Mouse (Mus musculus): ENCODE data around the gene Kcnip2. TPM values are rescaled to one million over a fixed set of nuclear protein-coding genes. Genes with fewer than 3 reads are reported as not detected.
A peak's percentile ranks its signal among the peaks of the same experiment; 100 is the strongest.

Kcnip2 gene
- polyA plus RNA-seq, 1 experiment from 2014 or later, result 0.51 TPM

DNA sequence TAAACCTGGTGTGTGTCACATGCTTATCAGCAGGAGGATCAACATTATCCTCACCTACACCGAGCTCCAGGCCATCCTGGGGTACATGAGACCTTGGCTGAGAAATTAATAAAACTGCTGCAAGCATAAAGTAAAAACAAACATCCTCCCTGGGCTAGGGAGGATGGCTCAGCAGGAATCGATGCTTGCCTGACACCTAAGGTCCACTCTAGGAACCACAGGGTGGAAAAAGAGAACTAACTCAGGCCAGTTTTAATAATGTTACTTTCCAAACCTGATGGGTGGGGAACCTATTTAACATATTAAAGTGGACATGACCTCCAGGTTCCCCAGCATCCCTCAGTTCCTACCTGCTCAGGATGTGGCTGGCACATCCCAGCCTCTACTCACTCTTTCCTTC is 14.8 kb upstream of the Kcnip2 start:
- no peak overlapping the region for H3K4me3 ChIP-seq (replicated peaks)
- no peaks in the 10 kb centered on the region for H3K4me1 ChIP-seq (replicated peaks)
- H3K9me3 ChIP-seq, result peaks cover 6% of the 10 kb centered on the region; the same call in 1 of the 2 replicates
- H3K9ac ChIP-seq (replicated peaks), result no peak overlapping the region
- peaks cover 6% of the 10 kb centered on the region; the same call in 1 of the 2 replicates for H3K36me3 ChIP-seq
- no peak for ATAC-seq (ENCODE audit: insufficient number of reproducible peaks, insufficient read depth, low FRiP score, low TSS enrichment, low read depth)
- no peak overlapping the region for H3K4me2 ChIP-seq
- H3K27ac ChIP-seq, result no peak overlapping the region
- WGBS, result 61% methylated on average over 2 of the region's 2 CpGs
- H3K27me3 ChIP-seq, result no peaks in the 10 kb centered on the region

DNA sequence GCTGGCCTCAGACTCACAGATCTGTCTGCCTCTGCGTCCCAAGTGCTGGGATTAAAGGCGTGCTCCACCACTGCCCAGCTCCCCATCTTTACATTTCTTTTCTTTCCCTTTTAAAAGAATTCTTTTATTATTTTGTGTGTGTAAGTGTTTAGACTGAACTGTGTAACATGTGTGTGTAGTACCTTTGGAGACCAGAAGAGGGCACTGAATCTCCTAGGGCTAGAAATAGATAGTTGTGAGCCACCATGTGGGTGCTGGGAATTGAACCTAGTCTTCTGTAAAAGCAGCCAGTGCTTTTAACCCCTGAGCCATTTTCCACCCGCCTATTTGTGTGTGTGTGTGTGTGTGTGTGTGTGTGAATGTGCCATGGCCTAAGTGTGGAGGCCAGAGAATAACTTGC is 11.9 kb upstream of the Kcnip2 start:
- Histone ChIP-seq H3K27me3 (no peaks in the 10 kb centered on the region), H3K36me3 (peaks cover 6% of the 10 kb centered on the region; the same call in 1 of the 2 replicates), H3K27ac (no peak overlapping the region), H3K9me3 (peaks cover 6% of the 10 kb centered on the region; the same call in 1 of the 2 replicates), H3K4me3 (replicated peaks) (no peak overlapping the region), H3K4me1 (replicated peaks) (no peaks in the 10 kb centered on the region), H3K4me2 (no peak overlapping the region), H3K9ac (replicated peaks) (no peak overlapping the region)
- WGBS, result 99% methylated on average over 3 of the region's 3 CpGs
- ATAC-seq (ENCODE audit: insufficient number of reproducible peaks, insufficient read depth, low FRiP score, low TSS enrichment, low read depth), result no peak

DNA sequence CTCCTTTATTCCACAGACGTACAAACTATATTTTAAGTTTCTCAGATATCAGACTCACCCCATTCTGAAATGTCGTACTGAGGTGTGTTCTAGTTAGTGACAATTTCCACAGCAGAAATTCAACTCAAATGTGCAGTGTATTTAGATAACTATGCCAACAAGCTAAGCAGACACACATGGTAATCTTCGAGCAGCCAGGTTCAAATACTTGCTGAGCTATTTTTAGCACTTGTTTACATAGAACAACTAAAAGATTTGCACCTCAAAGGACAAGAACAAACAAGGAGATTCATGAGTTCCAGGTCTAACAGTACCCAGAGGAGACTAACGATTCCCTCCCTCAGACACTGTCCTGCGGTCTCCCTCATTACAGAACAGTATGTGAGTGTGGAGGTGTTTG is 11.3 kb upstream of the Kcnip2 start:
- H3K4me2 ChIP-seq, result no peak overlapping the region
- no peak overlapping the region for H3K4me3 ChIP-seq (replicated peaks)
- H3K27me3 ChIP-seq, result no peaks in the 10 kb centered on the region
- WGBS, result 82% methylated on average over 5 of the region's 5 CpGs
- H3K4me1 ChIP-seq (replicated peaks), result no peaks in the 10 kb centered on the region
- peaks cover 6% of the 10 kb centered on the region; the same call in 1 of the 2 replicates for H3K9me3 ChIP-seq
- peaks cover 6% of the 10 kb centered on the region; the same call in 1 of the 2 replicates for H3K36me3 ChIP-seq
- no peak overlapping the region for H3K9ac ChIP-seq (replicated peaks)
- no peak overlapping the region for H3K27ac ChIP-seq
- ATAC-seq (ENCODE audit: insufficient number of reproducible peaks, insufficient read depth, low FRiP score, low TSS enrichment, low read depth), result no peak

DNA sequence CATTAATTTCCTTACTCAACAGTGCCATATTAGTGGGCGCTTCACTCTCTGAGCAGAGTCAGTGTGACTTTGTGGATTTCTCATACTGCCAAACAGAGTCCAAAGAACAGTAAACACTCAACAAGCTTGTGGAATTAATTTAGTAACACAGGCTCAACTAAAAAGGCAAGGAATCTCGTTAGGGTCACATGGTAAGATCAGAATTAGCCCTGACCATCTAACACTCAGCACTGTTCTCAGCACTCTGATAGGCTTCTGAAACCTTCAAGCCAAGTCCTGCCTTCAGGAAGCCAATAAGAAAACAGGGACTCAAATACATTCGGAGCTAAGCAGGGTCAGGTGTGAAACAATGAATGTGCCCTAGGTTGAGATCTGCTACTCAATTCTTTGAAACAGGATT is 10.3 kb upstream of the Kcnip2 start:
- ATAC-seq (ENCODE audit: insufficient number of reproducible peaks, insufficient read depth, low FRiP score, low TSS enrichment, low read depth), result no peak
- H3K4me1 ChIP-seq (replicated peaks), result 0 out of 2 replicates have a peak, but pooled peaks cover 3% of the 10 kb centered on the region
- 73% methylated on average over 3 of the region's 3 CpGs for WGBS
- H3K27me3 ChIP-seq, result no peaks in the 10 kb centered on the region
- peaks cover 6% of the 10 kb centered on the region; the same call in 1 of the 2 replicates for H3K9me3 ChIP-seq
- H3K4me3 ChIP-seq (replicated peaks), result no peak overlapping the region
- H3K36me3 ChIP-seq, result peaks cover 6% of the 10 kb centered on the region; the same call in 1 of the 2 replicates
- H3K4me2 ChIP-seq, result no peak overlapping the region
- no peak overlapping the region for H3K9ac ChIP-seq (replicated peaks)
- H3K27ac ChIP-seq, result no peak overlapping the region

DNA sequence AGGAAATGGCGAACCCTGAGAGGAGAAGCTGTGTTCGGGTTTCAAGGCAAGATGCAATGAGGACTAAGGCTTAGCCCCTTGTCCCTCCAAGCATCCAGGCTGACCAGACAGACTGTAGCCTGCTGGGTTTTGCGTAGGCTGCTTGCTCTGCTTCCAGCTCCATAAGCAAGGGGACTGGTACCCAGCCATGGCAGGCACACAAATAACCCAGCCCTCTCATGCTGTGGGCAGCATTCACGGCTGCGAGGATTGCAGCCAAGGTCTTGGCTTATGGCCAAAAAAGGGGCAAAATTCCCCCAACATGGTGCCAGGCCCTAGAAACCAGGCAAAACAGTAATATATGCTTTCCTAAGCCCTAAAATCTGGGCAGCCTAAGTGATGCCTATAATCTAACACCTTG is 6.0 kb upstream of the Kcnip2 start:
- no peak for ATAC-seq (ENCODE audit: insufficient number of reproducible peaks, insufficient read depth, low FRiP score, low TSS enrichment, low read depth)
- no peak overlapping the region for H3K4me3 ChIP-seq (replicated peaks)
- peaks cover 20% of the 10 kb centered on the region for H3K4me1 ChIP-seq (replicated peaks)
- H3K4me2 ChIP-seq, result no peak overlapping the region
- no peak overlapping the region for H3K27ac ChIP-seq
- no peak overlapping the region for H3K9ac ChIP-seq (replicated peaks)
- H3K27me3 ChIP-seq, result peaks cover 4% of the 10 kb centered on the region; the same call in 1 of the 2 replicates
- WGBS, result 72% methylated on average over 5 of the region's 5 CpGs
- H3K36me3 ChIP-seq, result peaks cover 27% of the 10 kb centered on the region
- H3K9me3 ChIP-seq, result no peaks in the 10 kb centered on the region

DNA sequence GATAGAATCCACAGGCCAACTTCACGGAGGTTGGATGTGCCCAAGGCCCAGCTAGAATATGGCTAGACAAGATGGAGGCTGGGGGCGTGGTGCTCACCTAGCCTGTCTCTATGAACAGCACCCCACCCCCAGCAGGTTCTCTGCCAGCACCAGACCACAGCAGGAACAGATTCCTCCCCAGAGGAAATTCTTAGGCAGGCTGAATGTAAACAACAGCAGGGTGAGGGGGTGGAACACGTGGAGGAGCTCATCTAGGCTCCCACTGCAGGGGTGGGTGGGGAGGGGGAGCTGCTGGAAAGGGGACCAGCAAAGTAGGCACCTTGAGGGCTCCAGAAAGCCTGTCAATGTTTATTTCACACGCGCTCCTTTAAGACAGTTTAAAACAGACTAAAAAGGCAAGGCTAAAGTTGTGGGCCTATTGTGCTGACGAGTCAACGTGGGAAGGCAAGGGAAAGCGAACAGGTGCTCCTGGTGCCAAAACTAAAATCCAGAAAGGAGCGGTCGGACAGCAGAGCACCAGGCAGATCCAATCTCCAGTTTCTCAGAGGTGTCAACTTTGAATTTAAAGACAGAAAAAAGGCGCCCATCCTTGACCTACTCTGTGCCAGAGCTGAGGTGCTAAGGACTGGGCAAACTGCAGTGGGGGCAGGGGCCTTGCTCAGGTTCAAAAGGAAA is 2.1 kb upstream of the Kcnip2 start:
- Histone ChIP-seq H3K9ac (replicated peaks) (no peak overlapping the region), H3K4me3 (replicated peaks) (no peak overlapping the region), H3K27ac (no peak overlapping the region), H3K4me2 (no peak overlapping the region), H3K36me3 (peaks cover 27% of the 10 kb centered on the region), H3K27me3 (peaks cover 37% of the 10 kb centered on the region), H3K9me3 (no peaks in the 10 kb centered on the region), H3K4me1 (replicated peaks) (peaks cover 37% of the 10 kb centered on the region)
- WGBS, result 70% methylated on average over 11 of the region's 11 CpGs
- no peak for ATAC-seq (ENCODE audit: insufficient number of reproducible peaks, insufficient read depth, low FRiP score, low TSS enrichment, low read depth)

DNA sequence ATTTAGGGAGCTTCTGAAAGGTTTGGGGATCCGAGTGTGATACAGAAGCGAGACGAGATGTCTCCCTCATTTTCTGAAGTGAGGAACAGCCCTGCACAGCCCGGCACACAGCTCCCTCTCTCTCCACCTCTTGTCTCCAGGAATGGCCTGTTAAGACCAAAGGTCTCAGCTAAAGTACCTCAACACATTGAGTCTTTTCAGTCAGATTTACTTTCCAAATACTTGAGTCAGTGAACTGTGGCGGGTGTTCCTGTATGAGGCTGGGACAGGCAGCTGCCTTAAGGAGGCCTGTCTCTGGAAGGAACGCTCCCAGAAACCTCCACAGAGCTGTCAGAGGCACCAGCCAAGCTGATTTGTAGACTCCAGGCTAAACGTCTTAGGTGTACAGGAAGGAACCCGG is 866 bp upstream of the Kcnip2 start:
- Histone ChIP-seq H3K9ac (replicated peaks) (no peak overlapping the region; the same call in 1 of the 2 replicates), H3K36me3 (peaks cover 27% of the 10 kb centered on the region), H3K27ac (0 out of 2 replicates have a peak overlapping the region, but pooled peaks have one; percentile 7), H3K9me3 (no peaks in the 10 kb centered on the region), H3K27me3 (peaks cover 49% of the 10 kb centered on the region), H3K4me2 (peak overlapping the region; percentile 81), H3K4me3 (replicated peaks) (no peak overlapping the region), H3K4me1 (replicated peaks) (peaks cover 45% of the 10 kb centered on the region)
- whole genome bisulfite sequencing, result 21% methylated on average over 8 of the region's 8 CpGs
- no peak for ATAC-seq (ENCODE audit: insufficient number of reproducible peaks, insufficient read depth, low FRiP score, low TSS enrichment, low read depth)

DNA sequence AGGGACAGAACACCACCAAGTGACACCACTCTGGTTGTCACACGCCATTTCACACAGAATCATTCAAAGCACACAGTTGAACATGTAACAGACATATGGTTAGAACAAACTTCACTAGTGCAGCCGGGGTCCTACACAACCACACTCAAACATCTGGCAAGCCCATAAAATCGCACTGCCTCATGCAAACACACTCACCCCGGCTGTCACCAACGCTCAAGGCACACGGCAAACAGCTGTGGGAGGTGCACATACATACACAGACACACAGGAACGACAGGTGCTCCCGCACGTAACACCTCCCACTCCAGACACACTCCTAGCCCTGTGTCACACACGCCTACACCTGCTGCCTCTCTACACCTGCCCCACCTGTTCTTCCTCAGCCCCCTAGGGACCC is 691 bp downstream of the Kcnip2 start:
- ATAC-seq (ENCODE audit: insufficient number of reproducible peaks, insufficient read depth, low FRiP score, low TSS enrichment, low read depth), result no peak
- H3K4me3 ChIP-seq (replicated peaks), result peak overlapping the region; percentile 40
- peaks cover 22% of the 10 kb centered on the region for H3K36me3 ChIP-seq
- H3K4me2 ChIP-seq, result peak overlapping the region; percentile 81
- H3K27ac ChIP-seq, result no peak overlapping the region
- H3K9ac ChIP-seq (replicated peaks), result no peak overlapping the region
- H3K9me3 ChIP-seq, result no peaks in the 10 kb centered on the region
- peaks cover 58% of the 10 kb centered on the region for H3K27me3 ChIP-seq
- 39% methylated on average over 10 of the region's 10 CpGs for WGBS
- H3K4me1 ChIP-seq (replicated peaks), result peaks cover 44% of the 10 kb centered on the region

DNA sequence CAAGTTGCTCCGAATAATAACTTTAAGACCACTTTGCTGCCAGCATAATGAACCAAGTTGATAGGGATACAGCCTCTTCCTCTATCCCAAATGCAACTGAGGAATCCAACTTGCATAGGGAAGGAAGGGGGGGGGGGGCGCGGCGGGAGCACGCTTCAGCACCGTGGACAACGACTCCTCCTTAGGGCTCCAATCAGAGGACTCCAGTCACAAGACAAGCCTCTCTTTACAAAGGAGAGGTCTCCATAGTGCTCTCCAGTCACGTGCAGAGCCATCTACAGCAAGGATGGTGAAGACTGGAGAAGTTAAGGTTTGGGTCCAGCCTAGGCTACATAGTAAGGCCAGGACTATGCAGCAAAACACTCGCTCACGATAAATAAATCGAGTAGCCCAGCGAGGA is 2.1 kb downstream of the Kcnip2 start:
- no peak for ATAC-seq (ENCODE audit: insufficient number of reproducible peaks, insufficient read depth, low FRiP score, low TSS enrichment, low read depth)
- Histone ChIP-seq H3K4me1 (replicated peaks) (peaks cover 44% of the 10 kb centered on the region), H3K36me3 (peaks cover 14% of the 10 kb centered on the region), H3K9ac (replicated peaks) (no peak overlapping the region), H3K27ac (no peak overlapping the region), H3K4me2 (no peak overlapping the region), H3K27me3 (peaks cover 58% of the 10 kb centered on the region), H3K4me3 (replicated peaks) (no peak overlapping the region), H3K9me3 (no peaks in the 10 kb centered on the region)
- WGBS, result 13% methylated on average over 12 of the region's 12 CpGs

DNA sequence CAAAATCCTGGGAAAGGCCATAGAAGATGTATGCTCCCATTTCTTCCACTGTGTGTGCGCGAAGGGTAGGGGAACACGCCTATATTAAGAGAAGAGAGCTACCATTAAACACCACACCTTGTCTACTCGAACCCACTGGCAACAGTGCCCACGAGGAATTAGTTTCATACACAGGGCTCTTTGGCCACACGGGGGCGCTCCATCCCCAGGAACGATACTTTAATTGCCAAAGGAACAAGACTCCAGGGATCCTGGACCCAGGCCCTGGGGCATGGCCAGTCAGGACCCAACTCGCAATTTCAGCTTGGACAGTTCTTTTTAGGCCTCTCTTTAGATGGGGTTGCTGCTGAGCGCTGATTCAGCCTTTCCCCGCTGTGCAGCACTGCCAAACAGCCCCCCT is 2.6 kb downstream of the Kcnip2 start:
- Histone ChIP-seq H3K36me3 (peaks cover 8% of the 10 kb centered on the region), H3K27ac (no peak overlapping the region), H3K4me2 (no peak overlapping the region), H3K9ac (replicated peaks) (no peak overlapping the region), H3K4me3 (replicated peaks) (no peak overlapping the region), H3K9me3 (no peaks in the 10 kb centered on the region), H3K27me3 (peaks cover 58% of the 10 kb centered on the region), H3K4me1 (replicated peaks) (peaks cover 41% of the 10 kb centered on the region)
- 7% methylated on average over 11 of the region's 11 CpGs for WGBS
- ATAC-seq (ENCODE audit: insufficient number of reproducible peaks, insufficient read depth, low FRiP score, low TSS enrichment, low read depth), result no peak

DNA sequence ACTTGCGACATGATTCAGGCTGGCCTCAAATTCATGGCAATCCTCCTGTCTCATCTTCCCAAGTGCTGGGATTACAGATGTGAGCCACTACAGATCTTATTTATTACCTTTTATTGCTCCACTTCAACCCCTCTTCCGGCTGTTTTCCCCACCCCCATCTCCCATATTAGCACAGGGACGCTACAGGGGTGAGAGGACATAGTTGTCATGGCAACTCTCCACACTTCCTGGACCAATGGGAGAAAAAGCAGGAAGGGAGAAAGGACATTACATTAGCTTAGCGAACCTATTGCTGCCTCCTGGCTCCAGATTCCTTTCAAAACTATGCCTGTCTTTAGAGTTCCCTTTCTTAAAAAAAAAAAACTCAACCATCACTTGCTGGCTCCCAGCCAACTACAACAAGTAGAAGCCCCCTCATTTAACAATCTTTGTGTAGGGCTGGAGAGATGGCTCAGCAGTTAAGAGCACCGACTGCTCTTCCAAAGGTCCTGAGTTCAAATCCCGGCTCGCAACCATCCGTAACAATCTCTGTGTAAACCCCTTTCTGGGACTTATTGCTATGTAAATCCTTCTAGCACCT is 3.1 kb downstream of the Kcnip2 start:
- no peak overlapping the region for H3K9ac ChIP-seq (replicated peaks)
- no peak overlapping the region; the same call in 1 of the 2 replicates for H3K4me3 ChIP-seq (replicated peaks)
- H3K9me3 ChIP-seq, result no peaks in the 10 kb centered on the region
- no peak for ATAC-seq (ENCODE audit: insufficient number of reproducible peaks, insufficient read depth, low FRiP score, low TSS enrichment, low read depth)
- peak overlapping the region; percentile 47 for H3K4me2 ChIP-seq
- peaks cover 36% of the 10 kb centered on the region for H3K4me1 ChIP-seq (replicated peaks)
- 0 out of 2 replicates have a peak, but pooled peaks cover 3% of the 10 kb centered on the region for H3K36me3 ChIP-seq
- H3K27ac ChIP-seq, result no peak overlapping the region
- peaks cover 58% of the 10 kb centered on the region for H3K27me3 ChIP-seq
- 15% methylated on average over 8 of the region's 8 CpGs for WGBS

Data from limb, embryonic 12.5 days (tissue).